Mouse (Mus musculus): ENCODE data around the gene Tango2. TPM values are rescaled to one million over a fixed set of nuclear protein-coding genes. Genes with fewer than 3 reads are reported as not detected.

The Tango2 gene
- polyA plus RNA-seq, 1 experiment from 2014 or later, result 66.5 TPM

DNA sequence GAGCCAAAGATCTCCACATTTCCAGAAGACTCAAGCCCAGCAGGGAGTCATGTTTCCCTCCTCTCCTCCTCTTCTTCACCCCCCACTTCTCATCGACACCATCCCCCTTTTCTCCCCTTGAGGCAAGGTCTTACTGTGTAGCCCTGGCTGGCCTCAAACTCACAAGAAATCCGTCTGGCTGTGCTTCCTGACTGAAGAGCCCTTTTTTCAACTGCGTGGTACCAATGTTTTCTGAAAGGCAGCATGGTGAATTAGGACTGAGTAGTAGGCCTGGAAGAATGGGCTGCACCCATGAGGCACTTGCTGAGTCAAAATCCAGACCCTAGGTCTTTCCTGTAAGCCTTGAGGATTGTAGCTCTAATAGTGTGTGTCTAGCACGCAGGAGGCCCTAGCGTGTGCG, 42.5 kb upstream of the Tango2 start:
- H3K9me3 ChIP-seq, result no peaks in the 10 kb centered on the region
- no peak for ATAC-seq
- no peak overlapping the region for H3K27ac ChIP-seq
- H3K4me3 ChIP-seq (replicated peaks), result no peak overlapping the region
- H3K9ac ChIP-seq (replicated peaks), result no peak overlapping the region
- H3K4me2 ChIP-seq (replicated peaks), result no peak overlapping the region
- H3K4me1 ChIP-seq (replicated peaks), result peaks cover 67% of the 10 kb centered on the region
- no peaks in the 10 kb centered on the region for H3K27me3 ChIP-seq
- peaks cover 10% of the 10 kb centered on the region; the same call in 1 of the 2 replicates for H3K36me3 ChIP-seq
- WGBS, result 77% methylated on average over 6 of the region's 6 CpGs

GRCm38 (mm10) chr16:18388583-18389435, 40.9 kb upstream of the Tango2 start:
- peaks cover 66% of the 10 kb centered on the region for H3K4me1 ChIP-seq (replicated peaks)
- ATAC-seq, result no peak
- no peak overlapping the region for H3K4me3 ChIP-seq (replicated peaks)
- no peaks in the 10 kb centered on the region for H3K27me3 ChIP-seq
- peaks cover 10% of the 10 kb centered on the region; the same call in 1 of the 2 replicates for H3K36me3 ChIP-seq
- peak overlapping the region; percentile 71 for H3K27ac ChIP-seq
- 78% methylated on average over 14 of the region's 14 CpGs for WGBS
- peak overlapping the region; percentile 29; the same call in 1 of the 2 replicates for H3K9ac ChIP-seq (replicated peaks)
- no peaks in the 10 kb centered on the region for H3K9me3 ChIP-seq
- H3K4me2 ChIP-seq (replicated peaks), result no peak overlapping the region

- peaks cover 66% of the 10 kb centered on the region for H3K4me1 ChIP-seq (replicated peaks)
- H3K9me3 ChIP-seq, result no peaks in the 10 kb centered on the region
- peak overlapping the region; percentile 71 for H3K27ac ChIP-seq
- no peak overlapping the region for H3K4me2 ChIP-seq (replicated peaks)
- no peaks in the 10 kb centered on the region for H3K27me3 ChIP-seq
- H3K4me3 ChIP-seq (replicated peaks), result no peak overlapping the region
- H3K9ac ChIP-seq (replicated peaks), result 0 out of 2 replicates have a peak overlapping the region, but pooled peaks have one; percentile 29
- ATAC-seq, result 0 out of 2 replicates have a peak, but pooled peaks have one; percentile 6
- H3K36me3 ChIP-seq, result peaks cover 10% of the 10 kb centered on the region; the same call in 1 of the 2 replicates
- 47% methylated on average over 6 of the region's 7 CpGs for WGBS
These were observed 40.0 kb upstream of the Tango2 start for GRCm38 (mm10) chr16:18387704-18388582.

DNA sequence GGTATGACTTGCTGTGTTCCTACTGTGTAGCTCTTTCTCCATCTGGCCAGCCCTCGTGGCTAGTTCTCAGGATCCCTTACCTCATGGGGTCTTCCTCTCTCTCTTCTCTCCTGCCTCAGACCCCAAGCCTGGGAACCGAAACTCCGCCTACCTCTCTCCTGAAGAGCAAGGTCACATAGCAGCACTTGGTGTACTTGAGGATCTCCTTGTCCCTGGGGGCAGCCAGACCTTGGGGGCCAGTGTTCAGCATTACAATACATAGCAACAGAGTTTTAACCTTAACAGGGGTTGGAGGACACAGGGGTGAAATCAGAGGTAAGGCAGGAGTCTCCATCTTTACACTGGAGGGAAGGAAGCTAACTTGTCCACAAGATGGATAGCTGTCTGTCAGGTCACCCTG, 39.1 kb upstream of the Tango2 start:
- WGBS, result 65% methylated on average over 3 of the region's 3 CpGs
- Histone ChIP-seq H3K27me3 (no peaks in the 10 kb centered on the region), H3K36me3 (peaks cover 10% of the 10 kb centered on the region; the same call in 1 of the 2 replicates), H3K4me3 (replicated peaks) (no peak overlapping the region), H3K4me2 (replicated peaks) (no peak overlapping the region), H3K9me3 (no peaks in the 10 kb centered on the region), H3K4me1 (replicated peaks) (peaks cover 69% of the 10 kb centered on the region), H3K9ac (replicated peaks) (no peak overlapping the region), H3K27ac (peak overlapping the region; percentile 19; the same call in 1 of the 2 replicates)
- ATAC-seq, result no peak

- Histone ChIP-seq H3K9me3 (no peaks in the 10 kb centered on the region), H3K9ac (replicated peaks) (no peak overlapping the region), H3K36me3 (peaks cover 10% of the 10 kb centered on the region; the same call in 1 of the 2 replicates), H3K27me3 (no peaks in the 10 kb centered on the region), H3K27ac (peak overlapping the region; percentile 19; the same call in 1 of the 2 replicates), H3K4me1 (replicated peaks) (peaks cover 70% of the 10 kb centered on the region), H3K4me3 (replicated peaks) (no peak overlapping the region), H3K4me2 (replicated peaks) (no peak overlapping the region)
- WGBS, result 76% methylated on average over 7 of the region's 7 CpGs
- ATAC-seq, result no peak
These were observed 38.5 kb upstream of the Tango2 start for GRCm38 (mm10) chr16:18386451-18386850.

DNA sequence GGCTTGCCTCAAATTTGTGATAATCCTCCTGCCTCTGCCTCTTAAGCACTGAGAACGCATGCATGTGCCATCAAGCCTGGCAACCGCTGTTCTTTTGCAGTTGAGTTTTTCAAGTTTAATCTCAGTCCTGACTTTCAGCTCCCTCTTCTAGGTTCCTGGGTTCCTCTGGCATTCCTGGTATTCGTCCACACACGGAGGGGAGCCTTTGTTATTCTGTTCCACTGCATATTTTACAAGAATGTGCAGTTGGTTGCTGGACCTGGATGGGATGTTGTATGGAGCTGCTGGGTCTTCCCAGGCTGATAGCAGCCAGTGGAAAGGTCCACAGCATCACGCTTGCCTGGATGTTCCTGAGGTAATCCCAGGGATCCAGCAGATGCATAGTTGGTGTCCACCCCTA, 37.5 kb upstream of the Tango2 start:
- H3K4me1 ChIP-seq (replicated peaks), result peaks cover 81% of the 10 kb centered on the region
- 54% methylated on average over 5 of the region's 5 CpGs for WGBS
- no peak for ATAC-seq

GRCm38 (mm10) chr16:18384659-18385058, 36.8 kb upstream of the Tango2 start:
- Histone ChIP-seq H3K27me3 (no peaks in the 10 kb centered on the region), H3K27ac (no peak overlapping the region), H3K36me3 (no peaks in the 10 kb centered on the region), H3K4me3 (replicated peaks) (no peak overlapping the region), H3K9me3 (no peaks in the 10 kb centered on the region), H3K4me1 (replicated peaks) (peaks cover 88% of the 10 kb centered on the region), H3K4me2 (replicated peaks) (no peak overlapping the region), H3K9ac (replicated peaks) (no peak overlapping the region)
- 54% methylated on average over 8 of the region's 8 CpGs for WGBS
- ATAC-seq, result no peak

More for the DNA sequence above, 37.5 kb upstream of the Tango2 start:
- Histone ChIP-seq H3K9ac (replicated peaks) (no peak overlapping the region), H3K27ac (no peak overlapping the region), H3K36me3 (0 out of 2 replicates have a peak, but pooled peaks cover 6% of the 10 kb centered on the region), H3K4me2 (replicated peaks) (no peak overlapping the region), H3K4me3 (replicated peaks) (no peak overlapping the region), H3K9me3 (no peaks in the 10 kb centered on the region), H3K27me3 (no peaks in the 10 kb centered on the region)

GRCm38 (mm10) chr16:18384211-18384610, 36.3 kb upstream of the Tango2 start:
- Histone ChIP-seq H3K4me2 (replicated peaks) (no peak overlapping the region), H3K9ac (replicated peaks) (no peak overlapping the region), H3K36me3 (no peaks in the 10 kb centered on the region), H3K4me1 (replicated peaks) (peaks cover 91% of the 10 kb centered on the region), H3K4me3 (replicated peaks) (no peak overlapping the region), H3K9me3 (no peaks in the 10 kb centered on the region), H3K27me3 (no peaks in the 10 kb centered on the region), H3K27ac (no peak overlapping the region)
- 71% methylated on average over 7 of the region's 7 CpGs for WGBS
- ATAC-seq, result no peak

GRCm38 (mm10) chr16:18383756-18384155, 35.9 kb upstream of the Tango2 start:
- WGBS, result 13% methylated on average over 3 of the region's 3 CpGs
- ATAC-seq, result no peak
- no peak overlapping the region for H3K4me2 ChIP-seq (replicated peaks)
- no peaks in the 10 kb centered on the region for H3K9me3 ChIP-seq
- no peak overlapping the region for H3K27ac ChIP-seq
- H3K9ac ChIP-seq (replicated peaks), result no peak overlapping the region
- H3K27me3 ChIP-seq, result no peaks in the 10 kb centered on the region
- H3K4me3 ChIP-seq (replicated peaks), result no peak overlapping the region
- no peaks in the 10 kb centered on the region for H3K36me3 ChIP-seq
- peaks cover 91% of the 10 kb centered on the region for H3K4me1 ChIP-seq (replicated peaks)

GRCm38 (mm10) chr16:18383045-18383726, 35.3 kb upstream of the Tango2 start:
- H3K27me3 ChIP-seq, result no peaks in the 10 kb centered on the region
- ATAC-seq, result no peak
- H3K27ac ChIP-seq, result no peak overlapping the region
- H3K4me2 ChIP-seq (replicated peaks), result no peak overlapping the region
- H3K4me3 ChIP-seq (replicated peaks), result no peak overlapping the region
- H3K9me3 ChIP-seq, result no peaks in the 10 kb centered on the region
- peaks cover 91% of the 10 kb centered on the region for H3K4me1 ChIP-seq (replicated peaks)
- H3K36me3 ChIP-seq, result no peaks in the 10 kb centered on the region
- no peak overlapping the region for H3K9ac ChIP-seq (replicated peaks)
- WGBS, result 75% methylated on average over 9 of the region's 9 CpGs

DNA sequence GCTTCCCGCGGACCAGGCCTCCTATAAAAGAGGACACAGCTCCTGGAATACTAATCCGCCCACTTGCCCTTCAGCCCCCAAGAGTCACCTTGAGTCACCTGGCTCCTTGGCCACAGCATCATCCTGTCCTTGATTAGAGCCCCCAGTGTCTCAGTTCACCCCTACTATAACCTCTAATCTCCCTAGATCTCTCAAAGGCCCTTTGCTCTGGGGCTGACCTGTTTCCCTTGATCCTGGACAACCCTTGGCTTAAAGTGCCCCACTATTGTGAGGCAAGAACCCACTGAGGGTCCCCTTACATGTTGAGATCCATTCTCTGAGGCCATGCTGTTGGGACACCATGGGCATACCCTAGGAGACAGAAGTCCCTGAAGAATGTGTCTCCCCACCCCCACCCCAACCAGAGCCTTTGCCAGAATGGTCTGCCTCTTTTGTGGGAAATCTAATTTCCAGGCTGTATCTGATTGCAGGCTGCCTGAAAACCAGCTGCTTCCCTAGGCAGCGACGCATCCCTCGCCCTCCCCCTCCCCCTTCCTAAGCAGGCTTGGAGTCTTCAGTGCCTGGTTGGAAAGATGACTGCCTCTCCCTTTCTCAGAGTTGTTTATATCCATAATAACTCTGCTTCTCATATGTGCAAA, 33.8 kb upstream of the Tango2 start:
- ATAC-seq, result peak; percentile 55
- H3K9ac ChIP-seq (replicated peaks), result no peak overlapping the region
- 36% methylated on average over 6 of the region's 6 CpGs for WGBS
- no peaks in the 10 kb centered on the region for H3K9me3 ChIP-seq
- no peaks in the 10 kb centered on the region for H3K27me3 ChIP-seq
- peak overlapping the region; percentile 86 for H3K27ac ChIP-seq
- no peaks in the 10 kb centered on the region for H3K36me3 ChIP-seq
- no peak overlapping the region for H3K4me3 ChIP-seq (replicated peaks)
- H3K4me1 ChIP-seq (replicated peaks), result peaks cover 89% of the 10 kb centered on the region
- no peak overlapping the region for H3K4me2 ChIP-seq (replicated peaks)

Data from midbrain, embryonic 13.5 days (tissue).